Mouse (Mus musculus): ENCODE results near the gene Wdr37.

DNA sequence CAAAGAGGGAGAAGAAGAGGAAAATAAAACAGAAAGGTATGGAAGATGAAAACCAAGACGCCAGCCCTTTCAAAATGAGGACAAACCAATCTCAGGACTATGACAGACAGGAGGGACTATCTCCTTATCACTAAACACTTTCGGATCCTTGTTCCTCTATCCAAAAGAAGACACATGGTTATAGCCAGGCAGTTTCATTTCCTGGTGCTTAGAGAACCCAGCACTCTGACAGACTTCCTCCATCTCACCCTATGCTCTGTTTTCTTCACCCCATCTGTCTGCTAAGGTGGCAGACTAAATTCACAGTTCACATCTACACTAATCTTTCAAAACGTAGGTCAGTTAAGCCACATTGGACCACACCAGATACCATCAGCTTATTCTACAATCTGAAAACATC lies 29.4 kb downstream of the Wdr37 start:
- TF ChIP-seq POLR2A (IDR thresholded peaks at IDR 0.05; ENCODE audit: borderline replicate concordance, insufficient read depth, low read length) (no peak), CTCF (IDR thresholded peaks at IDR 0.05; ENCODE audit: borderline replicate concordance, insufficient read depth, low read depth, low read length) (no peak)

Measured in cerebellum, adult 2 months (tissue).